Mouse (Mus musculus) erythroblast, adult 5-6 weeks (primary cell): Measurements from ENCODE around the gene Srxn1. TPM values are rescaled to one million over a fixed set of nuclear protein-coding genes. Genes with fewer than 3 reads are reported as not detected.

Experiments used
- ATAC-seq: replicated peaks from 2 replicates; pipeline ENCODE4 v1.8.0; 2016; ENCODE audit warnings: moderate number of reproducible peaks, mild to moderate bottlenecking, moderate TSS enrichment, inconsistent platforms; ENCODE audit not compliant: poor library complexity, low FRiP score, severe bottlenecking
- total RNA-seq, 2 experiments: library from RNA; stranded (forward) in 1 of 2; stranded (reverse) in 1 of 2; fragments of 150-400 nt in 1 of 2; fragments of 200-764, 138-1000 nt in 1 of 2; gene quantifications; 2 replicates each; pipeline versions ENCODE4 v1.2.3 to v1.2.4; 2015 to 2017; ENCODE audit warnings: low replicate concordance in 2 of 2

The Srxn1 gene
- total RNA-seq, 2 experiments from 2014 or later: 3.5 to 9.5 TPM

DNA sequence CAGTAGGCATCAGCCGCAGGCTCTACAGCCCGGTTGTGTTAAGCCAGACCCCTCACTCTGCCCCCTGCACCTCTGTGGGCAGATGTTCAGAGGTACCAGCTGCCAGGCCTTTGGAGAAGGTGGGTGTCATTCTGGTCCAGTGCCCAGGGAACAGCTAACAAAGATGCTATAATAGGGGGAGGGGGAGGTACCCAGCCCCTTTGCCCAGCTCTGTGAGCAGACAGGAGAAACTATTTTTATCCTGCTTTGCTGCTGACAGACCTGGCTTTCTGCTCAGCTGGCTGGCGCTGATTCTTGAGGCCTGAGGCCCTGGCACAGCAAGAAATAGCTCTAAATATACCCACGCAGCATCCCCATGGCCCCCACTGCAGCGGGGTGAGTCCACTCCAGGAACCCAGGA lies 18.2 kb upstream of the Srxn1 start:
- no peak for ATAC-seq

DNA sequence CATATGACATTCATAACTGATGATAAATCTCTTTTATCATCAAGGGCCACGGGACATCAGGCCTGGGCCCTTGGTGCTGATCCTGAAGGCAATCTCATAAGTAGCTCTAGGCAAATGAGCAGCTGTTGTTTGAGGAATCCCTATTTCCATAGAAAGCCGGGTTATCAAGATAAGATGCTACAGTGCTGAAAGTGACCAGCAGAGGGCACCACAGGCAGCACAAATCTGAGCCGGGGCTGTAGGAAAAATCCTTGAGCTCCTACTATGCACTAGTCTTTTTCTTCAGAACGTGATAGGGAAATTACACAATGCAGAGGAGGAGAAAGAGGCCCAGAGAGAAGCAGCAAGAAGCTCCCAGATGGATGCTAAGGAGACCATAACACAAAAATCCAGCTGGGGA lies 16.2 kb upstream of the Srxn1 start:
- ATAC-seq: peak; percentile 65; the same call in 1 of the 2 replicates

DNA sequence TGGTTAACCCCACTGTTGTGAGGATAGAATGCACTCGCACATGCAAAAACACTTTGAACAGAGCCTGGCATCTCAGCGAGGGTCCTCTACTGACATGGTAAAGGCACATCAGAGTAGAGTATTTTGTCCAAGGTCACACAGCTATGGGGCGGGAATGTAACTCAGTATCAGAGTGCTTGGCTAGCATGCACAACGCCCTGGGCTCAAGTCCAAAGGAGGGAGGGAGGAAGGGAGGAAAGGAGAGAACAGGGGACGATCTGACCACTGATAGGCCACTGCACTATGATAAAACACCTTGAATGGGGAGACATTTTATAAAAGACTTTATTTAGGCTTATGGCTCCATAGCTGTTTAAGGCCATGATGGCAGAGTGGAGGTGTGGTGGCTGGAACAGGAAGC lies 15.7 kb upstream of the Srxn1 start:
- ATAC-seq: no peak

DNA sequence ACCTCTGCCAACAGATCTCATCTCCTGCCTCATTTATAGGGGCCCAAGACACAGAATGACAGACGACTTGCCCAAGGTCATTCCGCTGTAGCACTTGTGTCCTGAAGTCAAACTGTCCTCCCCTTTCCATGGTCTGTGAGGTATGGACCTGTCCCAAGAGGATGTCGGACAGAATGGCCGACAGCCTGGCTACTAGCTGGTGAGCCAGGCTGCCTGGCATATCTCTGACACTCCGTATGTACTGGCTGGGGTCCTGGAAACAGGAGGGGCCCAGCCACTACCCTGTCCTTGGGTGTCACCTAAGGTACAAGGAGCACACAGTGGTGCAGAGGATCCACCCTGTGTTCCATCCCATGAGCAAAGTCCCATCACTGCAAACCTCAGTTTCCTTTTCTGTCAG lies 14.8 kb upstream of the Srxn1 start:
- no peak for ATAC-seq

DNA sequence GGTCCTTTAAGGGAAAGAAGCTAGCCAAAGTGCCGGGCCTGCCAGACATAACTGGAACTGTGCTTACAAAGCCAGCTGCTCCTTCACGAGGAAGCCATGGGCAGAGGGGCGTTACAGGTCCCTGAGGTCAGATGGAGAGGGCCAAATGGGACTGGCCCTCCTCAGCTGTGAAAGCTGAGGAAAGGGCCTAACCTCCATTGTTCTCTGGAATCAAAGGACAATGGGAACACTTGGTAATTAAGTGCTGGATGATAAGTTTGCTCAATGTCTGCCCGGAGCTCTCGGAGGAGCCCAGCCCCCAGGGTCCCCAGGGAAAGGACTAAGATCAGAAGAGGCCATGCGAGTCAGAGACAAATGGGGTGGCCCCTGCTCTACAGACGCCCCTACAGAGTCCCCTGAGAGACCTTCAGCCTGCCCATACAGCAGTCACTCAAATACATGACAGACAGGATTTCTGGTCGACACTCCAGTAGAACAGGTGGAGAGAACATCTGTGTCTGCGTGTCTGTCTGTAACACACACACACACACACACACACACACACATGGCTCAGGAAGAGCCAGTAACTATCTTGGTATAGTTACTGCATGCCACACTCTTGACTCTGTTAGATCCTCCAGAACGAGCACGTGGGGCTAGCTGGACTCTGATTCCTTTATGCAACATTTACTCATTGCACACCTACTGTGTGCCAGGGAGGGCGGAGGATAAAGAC lies 13.8 kb upstream of the Srxn1 start:
- no peak for ATAC-seq

DNA sequence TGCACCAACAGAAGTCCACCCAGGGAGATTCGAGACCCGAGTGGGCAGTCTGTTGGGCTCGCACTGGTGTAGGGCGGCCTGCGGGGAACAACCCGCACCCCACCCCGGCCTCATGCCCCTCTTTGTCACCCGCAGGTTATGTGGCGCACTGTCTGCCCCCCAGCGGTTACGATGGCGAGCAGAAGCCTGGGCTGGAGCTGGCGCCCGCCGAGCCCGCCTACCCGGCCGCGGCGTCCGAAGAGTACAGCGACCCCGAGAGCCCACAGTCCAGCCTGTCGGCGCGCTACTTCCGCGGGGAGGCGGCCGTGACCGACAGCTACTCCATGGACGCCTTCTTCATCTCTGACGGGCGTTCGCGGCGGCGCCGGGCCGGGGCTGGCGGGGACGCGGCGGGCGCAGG lies 12.4 kb upstream of the Srxn1 start:
- no peak for ATAC-seq

DNA sequence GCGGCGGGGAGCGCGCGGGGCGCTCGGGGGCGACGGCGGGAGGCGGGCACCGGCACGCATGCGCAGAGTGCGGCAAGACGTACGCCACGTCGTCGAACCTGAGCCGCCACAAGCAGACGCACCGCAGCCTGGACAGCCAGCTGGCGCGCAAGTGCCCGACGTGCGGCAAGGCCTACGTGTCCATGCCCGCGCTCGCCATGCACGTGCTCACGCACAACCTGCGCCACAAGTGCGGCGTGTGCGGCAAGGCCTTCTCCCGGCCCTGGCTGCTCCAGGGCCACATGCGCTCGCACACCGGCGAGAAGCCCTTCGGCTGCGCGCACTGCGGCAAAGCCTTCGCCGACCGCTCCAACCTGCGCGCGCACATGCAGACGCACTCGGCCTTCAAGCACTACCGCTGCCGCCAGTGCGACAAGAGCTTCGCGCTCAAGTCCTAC lies 11.9 kb upstream of the Srxn1 start:
- ATAC-seq: no peak

DNA sequence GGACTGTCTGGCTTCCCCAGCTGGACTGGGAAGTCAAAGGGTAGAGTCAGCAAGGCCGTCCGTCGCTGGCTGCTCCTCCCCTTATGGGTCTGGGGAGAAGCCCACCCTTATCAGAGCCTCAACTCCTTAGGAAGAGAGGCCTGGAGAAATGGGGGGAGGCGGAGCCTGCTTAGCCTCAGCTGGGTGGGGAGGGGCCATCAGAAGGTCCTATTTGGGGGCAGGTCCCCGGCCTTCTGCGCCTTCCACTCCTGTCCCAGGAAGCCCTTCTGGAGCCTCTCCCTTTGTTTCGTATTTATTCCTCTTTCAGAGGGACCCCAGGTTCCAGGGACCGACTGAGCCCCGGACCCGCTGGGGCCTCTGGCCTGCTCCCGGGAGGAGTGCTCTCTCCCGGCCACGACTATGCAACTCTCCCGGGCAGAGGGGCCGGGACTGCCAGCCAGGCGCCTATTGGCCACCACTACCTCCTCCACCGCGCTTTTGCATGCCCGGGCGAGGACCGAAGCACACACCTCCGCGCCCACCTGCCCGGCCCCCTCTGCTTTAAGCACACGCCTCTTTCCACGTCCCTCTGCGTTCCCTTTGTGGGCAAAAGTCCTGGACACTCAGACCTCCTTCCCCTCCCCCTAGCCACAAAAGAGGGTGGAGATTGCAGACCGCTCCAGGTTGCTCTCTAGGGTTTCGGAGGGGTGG lies 10.3 kb upstream of the Srxn1 start:
- no peak for ATAC-seq

DNA sequence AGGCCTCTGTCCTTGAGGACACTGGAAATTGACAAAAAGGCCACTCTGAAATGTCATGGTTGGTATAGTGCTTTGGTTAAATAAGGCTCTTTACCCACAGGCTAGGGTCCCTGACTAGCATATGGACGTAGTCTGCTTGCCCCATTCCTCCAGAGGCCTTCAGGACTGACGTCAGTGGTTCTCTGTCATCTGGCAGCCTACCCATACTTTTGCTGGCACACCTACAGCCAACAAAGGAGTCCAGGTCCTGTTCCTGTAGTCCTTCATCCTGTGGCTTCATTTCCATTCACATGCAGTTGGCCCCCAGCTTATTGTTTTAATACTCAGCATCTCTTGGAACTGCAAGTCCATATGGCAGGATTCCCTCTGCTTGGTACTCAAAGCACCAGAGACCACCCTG lies 8.4 kb upstream of the Srxn1 start:
- ATAC-seq: no peak

DNA sequence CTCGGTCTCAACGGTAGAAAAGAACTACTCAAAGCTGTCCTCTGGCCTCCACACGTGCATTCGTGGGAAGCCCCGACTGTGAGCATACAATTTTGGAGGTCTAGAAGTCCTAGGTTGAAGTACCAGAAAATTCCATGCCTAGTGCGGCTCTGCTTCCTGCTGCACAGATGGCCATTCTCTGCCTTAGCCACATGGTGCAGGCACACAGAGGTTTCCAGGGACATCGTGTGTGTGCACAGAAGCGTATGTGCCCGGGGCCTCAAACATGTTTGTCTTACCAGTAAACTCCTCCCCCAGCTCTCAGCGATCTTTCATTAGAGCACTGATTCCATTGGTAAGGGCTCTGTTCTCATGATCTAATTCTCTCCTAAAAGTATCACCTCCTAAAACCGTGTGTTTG lies 7.4 kb upstream of the Srxn1 start:
- no peak for ATAC-seq

DNA sequence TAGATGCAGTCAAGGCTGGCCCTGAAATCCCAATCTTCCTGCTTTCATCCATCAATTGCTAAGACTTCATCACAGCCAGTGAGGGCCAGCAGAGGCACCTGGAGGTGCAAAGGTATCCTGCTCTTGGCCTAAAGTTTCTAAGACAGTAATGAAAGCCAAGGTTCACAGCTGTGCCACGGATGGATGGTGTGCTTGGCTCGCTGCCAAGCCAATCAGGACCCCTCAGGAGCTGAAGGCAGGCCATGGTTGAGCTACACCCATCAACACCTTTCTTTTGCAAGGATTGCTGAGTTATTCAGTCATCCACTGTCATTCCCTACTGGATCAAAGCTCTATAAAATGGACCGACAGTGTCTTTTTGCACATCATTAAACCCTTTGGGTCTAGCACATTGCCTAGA lies 5.8 kb upstream of the Srxn1 start:
- no peak for ATAC-seq

DNA sequence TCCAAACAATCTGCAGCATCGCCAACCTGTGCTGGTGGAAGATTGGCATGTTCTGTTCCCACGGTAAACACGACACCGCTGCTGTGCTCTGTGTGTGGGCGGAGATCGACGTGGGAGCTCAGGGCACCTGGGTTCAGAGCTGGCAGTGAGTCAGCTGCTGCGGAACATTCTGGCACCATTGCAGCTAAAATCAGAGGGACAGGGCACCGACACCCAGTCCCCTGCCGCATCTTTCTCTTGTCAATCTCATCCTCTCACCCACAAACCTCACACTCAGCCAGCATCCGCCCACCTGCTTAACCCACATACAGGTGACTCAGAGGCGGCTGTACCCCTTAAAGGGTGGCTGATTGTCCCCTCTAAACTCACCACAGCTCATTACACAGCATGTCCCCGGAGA lies 3.6 kb upstream of the Srxn1 start:
- ATAC-seq: no peak

DNA sequence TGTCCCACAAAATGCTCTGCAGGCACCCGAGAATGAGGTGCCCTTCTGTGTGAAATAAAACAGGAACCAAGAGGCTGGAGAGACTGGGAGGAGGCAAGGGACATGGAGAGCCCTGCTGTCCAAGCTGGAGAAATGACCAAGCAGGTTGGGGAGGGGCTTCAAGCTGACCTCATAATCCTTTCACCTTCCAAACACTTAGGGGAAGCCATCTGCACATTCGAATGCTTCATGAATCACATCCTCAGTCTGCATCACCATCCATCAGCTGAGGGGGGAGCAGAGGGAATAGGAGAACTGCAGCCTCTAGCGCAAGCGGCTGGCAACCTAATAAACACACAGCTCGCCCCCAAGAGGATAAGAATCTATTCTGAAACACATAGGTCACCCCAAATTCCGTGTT lies 2.9 kb upstream of the Srxn1 start:
- no peak for ATAC-seq

DNA sequence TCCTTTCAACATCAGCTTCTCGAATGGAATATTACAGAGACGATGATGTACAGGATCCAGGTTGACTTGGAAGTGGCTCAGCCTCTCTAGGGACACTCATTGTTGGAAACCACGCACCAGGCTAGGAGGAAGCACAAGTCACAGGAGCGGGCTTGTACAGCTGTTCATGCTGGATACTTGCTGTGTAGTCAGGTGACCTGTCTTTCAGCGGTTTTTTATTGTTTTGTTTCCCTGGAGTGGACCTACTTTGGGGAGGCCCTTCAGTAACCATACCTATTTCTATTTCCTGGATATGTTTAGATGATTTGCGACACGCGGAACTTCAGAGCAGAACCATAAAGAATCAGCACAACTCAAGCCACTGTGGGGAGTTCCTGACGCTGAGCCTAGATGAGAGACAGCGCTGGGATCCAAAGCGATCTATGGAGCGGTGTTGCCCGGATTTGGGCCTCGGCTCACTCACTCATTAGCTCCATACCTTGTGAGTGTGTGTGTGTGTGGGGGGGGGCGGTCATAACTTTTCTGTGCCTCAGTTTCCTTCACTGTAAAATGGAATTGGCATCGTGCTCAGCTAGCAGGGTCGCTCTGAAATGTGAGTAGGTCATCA lies 502 bp upstream of the Srxn1 start:
- peak; percentile 63 for ATAC-seq

DNA sequence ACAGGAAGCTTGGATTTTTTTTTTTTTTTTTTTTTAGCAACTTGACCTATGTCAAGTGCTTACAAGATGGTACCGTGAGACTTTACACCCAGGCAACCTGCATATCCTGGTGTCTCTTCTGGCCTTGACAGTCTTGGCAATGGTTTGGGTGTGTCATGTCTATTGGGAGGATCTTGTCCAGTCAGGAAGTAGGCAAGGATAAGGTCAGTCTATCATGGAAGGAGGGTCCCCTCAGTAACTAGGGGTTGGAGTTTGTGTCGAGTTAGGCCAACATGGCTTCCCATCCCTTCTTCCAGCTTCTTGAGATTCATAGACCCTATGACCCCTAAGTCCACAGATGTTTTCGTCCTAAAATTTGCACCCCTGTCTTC lies 894 bp downstream of the Srxn1 start:
- no peak for ATAC-seq

DNA sequence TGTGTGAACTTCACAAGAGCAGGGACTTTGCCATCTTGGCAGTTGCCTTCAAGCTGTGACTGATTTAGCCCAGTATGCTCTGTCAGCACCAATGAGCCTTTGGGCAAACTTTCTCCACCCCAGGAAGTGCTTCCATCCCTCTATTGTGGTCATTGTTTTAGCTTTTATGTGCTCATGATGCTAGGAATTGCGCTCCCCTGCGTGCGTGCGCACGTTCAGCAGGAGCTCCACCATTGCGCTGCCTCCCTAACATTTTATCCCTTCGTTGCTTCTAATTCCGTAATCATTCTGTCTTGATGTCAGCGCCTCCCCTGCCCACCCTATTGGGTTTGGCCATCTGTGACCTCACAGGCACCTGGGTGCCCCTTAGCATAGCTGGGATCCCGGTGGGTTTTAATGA lies 1.3 kb downstream of the Srxn1 start:
- ATAC-seq: no peak

DNA sequence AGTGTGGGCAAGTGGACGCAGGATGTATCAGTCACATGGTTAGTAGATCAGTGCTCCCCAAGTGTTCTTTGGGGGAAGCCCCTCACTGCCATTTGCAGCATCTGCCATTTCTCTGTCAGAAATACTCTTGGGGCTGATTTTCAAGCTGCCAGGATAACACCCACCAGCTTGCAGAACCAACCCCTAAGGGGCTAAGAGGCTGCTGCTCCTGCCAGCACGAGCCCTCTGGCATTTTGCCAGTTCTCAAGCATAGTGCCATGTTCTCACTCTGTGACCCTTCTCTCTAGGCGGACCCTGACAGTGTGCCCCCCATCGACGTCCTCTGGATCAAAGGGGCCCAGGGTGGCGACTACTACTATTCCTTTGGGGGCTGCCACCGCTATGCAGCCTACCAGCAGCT lies 3.4 kb downstream of the Srxn1 start:
- no peak for ATAC-seq

DNA sequence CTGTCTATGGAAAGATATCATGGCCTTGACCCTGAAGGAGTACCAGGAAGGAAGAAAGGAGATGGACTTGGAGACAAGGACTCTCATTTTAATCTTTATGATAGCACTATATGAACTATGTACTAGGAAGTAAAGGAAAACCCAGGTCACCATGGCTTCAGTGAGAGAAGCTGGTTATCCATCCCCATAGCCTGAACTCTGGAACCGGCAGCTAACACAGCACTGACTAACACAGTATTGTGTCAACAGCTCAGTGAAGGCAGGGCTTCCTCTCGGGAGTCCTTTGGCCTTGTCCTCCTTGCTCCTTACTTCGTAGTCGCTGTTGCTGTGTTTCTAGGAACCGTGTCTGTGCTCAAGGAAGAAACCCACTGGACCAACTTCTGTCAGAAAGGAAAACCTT lies 4.1 kb downstream of the Srxn1 start:
- ATAC-seq: no peak

DNA sequence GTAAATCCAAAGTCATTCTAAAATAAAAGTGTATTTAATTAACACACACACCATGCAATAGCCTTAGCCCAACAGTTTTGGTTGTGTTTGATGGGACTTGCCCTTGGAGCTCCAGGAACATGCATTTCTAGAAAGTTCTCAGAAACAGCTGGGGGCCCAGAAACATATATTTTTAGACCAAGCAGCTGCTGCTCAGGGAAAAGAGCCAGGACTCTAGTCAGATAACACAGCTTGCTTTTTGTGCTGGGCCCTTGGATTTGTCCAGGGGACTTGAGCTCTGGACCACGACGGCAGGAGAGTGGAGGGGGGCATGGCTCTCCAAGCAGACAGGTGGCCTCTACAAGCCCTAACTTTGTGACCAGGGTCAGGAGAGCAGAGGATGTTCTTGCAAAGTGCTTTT lies 6.0 kb downstream of the Srxn1 start:
- ATAC-seq: no peak

DNA sequence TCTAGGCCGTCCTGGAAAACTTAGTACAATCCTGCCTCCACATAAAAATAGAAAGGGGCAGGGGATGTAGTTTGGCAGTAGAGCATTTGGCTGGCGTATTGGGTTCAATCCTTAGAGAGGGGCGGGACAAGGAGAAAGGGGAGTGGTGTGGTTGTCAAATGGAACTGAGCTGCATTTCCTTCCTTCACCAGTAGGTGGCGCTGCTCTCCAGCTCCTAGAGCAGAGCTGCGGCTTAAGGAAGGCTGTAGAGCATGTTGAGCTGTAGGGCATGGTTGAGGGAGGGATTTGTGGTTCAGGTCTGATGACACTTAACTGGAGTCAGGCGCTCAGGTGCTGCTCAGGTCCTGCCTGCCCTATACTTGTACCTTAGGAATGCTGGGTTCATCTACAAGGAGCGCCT lies 6.6 kb downstream of the Srxn1 start:
- peak; percentile 89 for ATAC-seq

DNA sequence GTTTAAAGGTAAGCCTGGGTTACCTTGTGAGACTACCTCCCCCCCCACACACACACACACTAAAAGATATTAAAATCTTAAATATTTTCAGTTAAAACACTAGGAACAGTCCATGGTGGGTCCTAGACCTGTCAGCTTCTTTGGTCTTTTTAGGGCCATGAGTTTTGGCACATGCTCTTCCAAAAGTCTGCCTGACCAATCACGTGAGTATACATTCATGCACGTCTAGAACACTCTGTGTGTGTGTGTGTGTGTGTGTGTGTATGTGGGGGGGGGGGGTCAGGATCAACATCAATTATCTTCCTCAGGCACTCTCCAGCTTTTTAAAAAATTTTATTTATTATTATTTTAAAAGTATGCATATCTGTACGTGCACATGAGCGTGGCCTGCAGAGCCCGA lies 7.2 kb downstream of the Srxn1 start:
- ATAC-seq: no peak
